Mouse (Mus musculus): ENCODE results near the gene Kif26b.

GRCm38 (mm10) chr1:178758441-178758840 is 229.5 kb downstream of the Kif26b start:
- no peak for TF ChIP-seq CTCF (IDR thresholded peaks at IDR 0.05; ENCODE audit: insufficient read depth, low read depth, low read length)
- no peak for TF ChIP-seq POLR2A (IDR thresholded peaks at IDR 0.05; ENCODE audit: insufficient read depth, low read depth, low read length)
